Mouse (Mus musculus): ENCODE results near the gene Gstp2.

Gstp2 gene

DNA sequence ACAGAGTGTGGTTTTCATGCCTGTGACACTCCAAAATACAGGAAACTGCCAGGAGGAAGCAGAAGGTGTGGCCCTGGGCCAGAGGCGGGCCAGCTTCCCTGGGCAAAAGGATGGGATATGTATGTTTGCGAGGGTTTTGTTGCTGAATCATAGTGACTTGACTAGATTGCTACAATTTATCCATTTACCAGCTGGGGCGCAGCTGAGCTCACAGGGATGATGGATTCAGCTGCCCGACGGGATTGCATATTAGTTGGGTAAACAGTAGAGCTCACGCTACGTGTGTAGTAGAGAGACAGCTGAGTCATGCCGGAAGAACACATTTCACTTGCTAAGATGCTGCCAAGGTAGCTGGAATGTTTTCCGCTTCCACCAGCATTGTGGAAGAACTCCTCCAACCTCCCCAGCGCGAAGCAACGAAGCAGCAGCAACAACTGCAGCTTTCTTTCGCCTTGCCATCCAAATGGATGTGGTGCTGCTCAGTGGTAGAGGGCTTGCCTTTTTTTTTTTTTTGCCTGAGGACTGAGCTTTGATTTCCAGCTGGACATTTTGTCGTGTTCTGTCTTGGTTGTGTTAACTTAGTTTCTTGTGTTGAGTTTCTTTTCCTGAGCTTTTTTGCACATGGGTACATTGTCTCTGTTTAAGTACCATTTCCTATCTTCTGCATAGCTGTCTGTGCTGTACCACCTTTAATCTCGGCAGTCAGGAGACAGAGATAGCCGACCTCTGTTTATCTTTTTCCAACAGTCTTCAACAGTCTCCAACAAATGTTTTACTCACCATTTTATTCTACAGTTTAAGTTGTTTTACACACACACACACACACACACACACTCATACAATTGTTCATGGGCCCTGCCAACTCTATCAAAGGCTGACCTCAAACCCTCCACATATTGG, at the start of gene Gstp2:
Gene Gstp2, minus strand, starts transcription at position 58 of the 900 bp plus-strand sequence.
- no peak for DNase-seq (ENCODE audit: low read depth)

- no peak for DNase-seq (ENCODE audit: low read depth)
Observed at GRCm38 (mm10) chr19:4094774-4095303, 49.0 kb upstream of the Gstp2 start.

- no peak for DNase-seq (ENCODE audit: low read depth)
Observed at GRCm38 (mm10) chr19:4094348-4094747, 48.5 kb upstream of the Gstp2 start.

DNA sequence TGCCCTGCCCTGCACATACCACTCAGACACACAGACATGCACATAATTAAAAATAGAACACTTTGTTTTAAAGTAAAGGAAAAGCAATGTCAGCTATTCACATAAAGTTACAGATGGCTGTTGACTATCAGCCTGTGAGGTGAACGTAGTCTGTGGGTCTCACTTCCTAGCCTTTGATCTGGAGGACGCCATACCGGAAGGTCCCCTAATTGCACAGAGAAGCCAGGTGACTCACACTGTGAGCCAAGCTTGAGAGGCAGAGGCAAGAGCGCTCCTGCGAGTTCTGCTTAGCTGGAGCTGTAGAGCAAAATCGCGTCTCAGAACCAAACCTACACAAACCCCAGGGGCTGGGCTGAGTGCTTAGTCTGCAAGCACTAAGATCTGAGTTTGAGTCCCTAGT, 47.9 kb upstream of the Gstp2 start:
- DNase-seq (ENCODE audit: low read depth) = no peak

- no peak for DNase-seq (ENCODE audit: low read depth)
Observed at GRCm38 (mm10) chr19:4092750-4093149, 46.9 kb upstream of the Gstp2 start.

DNA sequence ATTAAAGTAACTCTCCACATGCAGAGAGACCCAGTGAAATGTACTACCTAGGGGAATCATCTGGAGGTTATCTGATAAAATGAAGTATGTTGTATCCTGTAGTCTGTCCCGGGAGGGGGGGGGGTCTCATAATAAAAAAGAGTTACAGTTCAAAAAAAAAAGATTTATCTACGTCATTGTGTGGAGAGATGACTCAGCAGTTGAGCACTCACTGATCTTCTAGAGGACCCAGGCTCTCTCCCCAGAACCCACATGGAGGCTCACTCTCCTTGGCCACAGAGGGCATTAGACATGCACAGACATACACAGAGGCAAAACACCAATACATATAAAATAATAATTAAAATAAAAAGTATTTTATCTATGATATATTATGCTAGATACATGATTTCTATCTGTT, 45.6 kb upstream of the Gstp2 start:
- DNase-seq (ENCODE audit: low read depth) = no peak

GRCm38 (mm10) chr19:4090446-4090845, 44.6 kb upstream of the Gstp2 start:
- DNase-seq (ENCODE audit: low read depth) = no peak

GRCm38 (mm10) chr19:4089128-4089527, 43.3 kb upstream of the Gstp2 start:
- DNase-seq (ENCODE audit: low read depth) = no peak

DNA sequence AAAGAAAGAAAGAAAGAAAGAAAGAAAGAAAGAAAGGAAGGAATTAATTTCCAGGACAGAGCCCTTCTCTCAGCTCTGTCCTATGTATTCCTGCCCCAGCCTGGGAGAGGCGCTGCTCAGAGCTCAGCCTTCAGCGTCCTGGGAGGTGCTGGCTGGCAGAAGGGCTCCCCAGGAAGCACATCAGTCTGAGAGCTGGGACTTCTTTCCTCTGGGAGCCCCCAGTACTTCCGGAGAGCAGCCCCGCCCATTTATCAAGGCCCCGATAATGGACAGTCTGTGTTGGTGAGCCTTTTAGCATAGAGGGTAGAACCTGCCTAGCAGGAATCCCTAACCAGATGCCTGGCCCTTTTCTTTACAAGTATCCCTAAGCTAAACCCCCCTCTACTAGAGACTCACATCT, 42.3 kb upstream of the Gstp2 start:
- no peak for DNase-seq (ENCODE audit: low read depth)

- no peak for DNase-seq (ENCODE audit: low read depth)
Observed at GRCm38 (mm10) chr19:4087090-4087489, 41.3 kb upstream of the Gstp2 start.

DNA sequence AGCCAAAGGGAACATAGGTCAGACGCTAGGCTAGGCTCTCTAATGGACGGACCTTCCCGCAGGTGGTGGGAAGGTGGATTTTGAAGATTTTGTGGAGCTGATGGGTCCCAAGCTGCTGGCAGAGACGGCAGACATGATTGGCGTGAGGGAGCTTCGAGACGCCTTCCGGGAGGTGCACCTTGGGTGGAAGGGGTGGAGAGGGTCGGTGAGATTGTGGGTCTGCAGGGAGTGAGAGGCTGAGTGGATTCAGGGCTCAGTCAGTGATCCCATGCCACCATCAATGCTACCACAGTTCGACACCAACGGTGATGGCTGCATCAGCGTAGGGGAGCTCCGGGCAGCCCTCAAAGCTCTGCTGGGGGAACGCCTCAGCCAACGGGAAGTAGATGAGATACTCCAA, 40.3 kb upstream of the Gstp2 start:
- no peak for DNase-seq (ENCODE audit: low read depth)

DNA sequence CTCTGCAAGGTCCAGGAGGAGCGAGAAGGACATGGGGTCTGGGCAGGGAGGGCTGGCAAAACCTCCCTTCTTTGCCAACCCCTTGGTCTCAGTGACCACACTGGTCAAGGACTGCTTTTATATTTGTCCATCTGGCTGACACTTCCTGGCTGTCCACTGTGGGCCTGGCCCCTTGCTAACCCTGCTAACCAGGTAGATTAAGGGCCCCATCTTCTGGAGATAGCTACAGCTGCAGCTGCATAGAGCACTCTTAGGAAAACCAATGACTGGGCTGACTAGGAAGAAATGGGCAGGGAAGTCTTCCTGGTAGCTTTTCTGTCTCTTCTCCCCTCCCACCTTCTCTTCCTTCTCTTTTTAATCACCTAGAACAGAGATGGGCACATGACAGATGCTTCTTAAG, 39.2 kb upstream of the Gstp2 start:
- no peak for DNase-seq (ENCODE audit: low read depth)

DNA sequence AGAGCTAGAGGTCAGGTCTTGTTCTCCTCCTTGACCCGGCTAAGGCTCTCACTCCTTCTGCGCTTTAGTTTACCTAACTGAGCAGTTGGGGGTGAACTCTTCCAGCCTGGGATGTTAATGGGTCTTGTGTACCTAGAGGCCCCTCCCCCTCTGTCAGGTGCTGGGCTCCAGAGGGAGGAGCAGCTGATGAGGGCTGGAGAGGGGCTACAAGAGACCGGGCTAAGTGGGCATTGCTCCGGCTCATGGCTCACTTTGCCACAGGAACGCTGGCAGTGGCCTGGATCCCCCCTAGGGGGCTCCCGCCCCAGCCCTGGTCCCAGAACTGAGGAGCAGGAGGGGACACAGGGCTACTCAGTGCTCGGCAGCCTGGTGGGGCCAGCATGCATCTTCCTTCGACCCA, 38.0 kb upstream of the Gstp2 start:
- no peak for DNase-seq (ENCODE audit: low read depth)

GRCm38 (mm10) chr19:4083316-4083715, 37.5 kb upstream of the Gstp2 start:
- no peak for DNase-seq (ENCODE audit: low read depth)

GRCm38 (mm10) chr19:4082219-4082965, 36.6 kb upstream of the Gstp2 start:
- no peak for DNase-seq (ENCODE audit: low read depth)

DNA sequence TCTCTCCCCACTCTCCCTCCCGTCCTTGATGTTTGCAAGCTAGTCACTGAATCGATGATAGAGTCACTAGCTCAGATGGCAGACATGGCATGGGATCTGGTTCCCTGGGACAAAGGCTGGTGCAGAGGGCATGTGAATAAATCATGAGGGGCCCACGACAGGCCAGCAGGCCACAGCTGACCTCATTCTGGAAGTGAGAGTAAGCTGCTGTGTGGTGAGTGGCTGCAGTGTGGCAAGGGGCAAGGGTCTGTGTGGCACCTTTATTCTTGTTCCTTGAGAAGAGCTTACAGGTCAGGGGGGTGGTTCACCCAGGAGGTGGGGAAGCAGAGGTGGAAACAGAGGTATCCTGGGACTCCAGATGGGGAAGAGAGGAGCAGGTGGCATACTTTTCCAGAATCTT, 35.6 kb upstream of the Gstp2 start, which contains the start of gene Cabp2:
Gene Cabp2, plus strand, starts transcription at position 185 of the 400 bp plus-strand sequence.
- no peak for DNase-seq (ENCODE audit: low read depth)

GRCm38 (mm10) chr19:4080511-4081009, 34.7 kb upstream of the Gstp2 start:
- no peak for DNase-seq (ENCODE audit: low read depth)

- no peak for DNase-seq (ENCODE audit: low read depth)
Observed at GRCm38 (mm10) chr19:4079594-4079993, 33.8 kb upstream of the Gstp2 start.

DNA sequence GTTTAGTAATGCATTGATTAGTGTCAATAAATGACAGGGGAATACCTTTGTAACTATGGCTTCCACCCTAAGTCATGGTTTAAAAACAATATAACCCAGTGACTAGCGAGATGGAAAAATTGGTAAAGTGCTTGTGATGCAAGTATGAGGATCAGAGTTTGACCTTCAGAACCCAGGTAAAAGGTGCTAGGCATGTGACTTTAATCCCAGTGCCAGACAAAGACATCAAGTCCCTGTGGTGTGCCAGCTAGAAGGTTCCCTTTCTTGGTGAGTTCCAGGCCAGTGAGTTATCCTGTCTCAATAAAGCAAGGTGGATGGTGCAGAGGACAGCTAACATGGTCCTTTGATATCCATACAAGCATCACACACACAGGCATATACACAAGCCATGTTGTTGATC, 29.7 kb upstream of the Gstp2 start:
- no peak for DNase-seq (ENCODE audit: low read depth)

GRCm38 (mm10) chr19:4072706-4073424, 27.0 kb upstream of the Gstp2 start:
- no peak for DNase-seq (ENCODE audit: low read depth)

DNA sequence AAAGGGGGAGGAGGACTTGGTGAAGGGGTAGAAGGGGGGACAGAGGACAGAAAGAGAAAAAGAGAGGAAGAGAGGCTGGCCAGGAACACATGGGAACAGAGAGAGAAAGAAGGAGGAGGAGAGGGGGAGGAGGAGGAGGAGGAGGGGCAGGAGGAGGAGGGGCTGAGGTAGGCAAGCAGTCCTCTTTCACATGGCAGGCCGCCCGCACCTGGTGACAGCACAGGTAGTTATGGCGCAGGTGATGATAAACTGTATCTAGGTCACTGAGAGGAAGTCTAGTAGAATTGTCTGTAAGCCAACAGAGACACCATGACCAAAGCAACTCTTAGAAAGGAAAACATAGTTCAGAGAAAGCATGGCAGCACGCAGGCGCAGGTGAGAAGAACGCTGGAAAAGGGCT, 25.6 kb upstream of the Gstp2 start:
- DNase-seq (ENCODE audit: low read depth) = no peak

DNA sequence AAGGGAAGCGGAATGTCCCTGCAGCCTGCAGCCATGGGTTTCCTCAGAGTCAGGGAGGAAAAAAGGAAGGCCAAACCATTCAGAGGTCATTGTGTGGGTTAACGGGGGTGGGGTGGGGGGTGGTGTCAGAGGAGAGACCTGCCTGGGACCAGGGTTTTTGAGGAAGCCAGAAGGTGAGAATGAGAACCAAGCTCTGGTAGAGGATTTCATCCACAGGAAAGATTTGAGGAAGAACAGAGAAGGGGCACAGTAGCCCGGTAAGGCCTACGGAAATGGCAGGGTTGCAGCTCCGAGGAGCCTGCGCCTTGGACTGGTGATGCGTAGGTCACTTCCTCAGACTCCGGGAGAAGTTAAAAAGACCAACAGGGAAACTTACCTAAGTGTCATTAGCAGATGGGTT, 24.9 kb upstream of the Gstp2 start:
- no peak for DNase-seq (ENCODE audit: low read depth)
